Mouse (Mus musculus): ENCODE measurements around the gene Ajm1. TPM values are rescaled to one million over a fixed set of nuclear protein-coding genes. Genes with fewer than 3 reads are reported as not detected.

The Ajm1 gene
- polyA plus RNA-seq, 1 experiment from 2014 or later: 2.2 TPM

GRCm38 (mm10) chr2:25602526-25602925 lies 21.0 kb upstream of the Ajm1 start:
- H3K4me2 ChIP-seq: no peak overlapping the region
- no peak overlapping the region for H3K27ac ChIP-seq
- peaks cover 58% of the 10 kb centered on the region for H3K36me3 ChIP-seq (ENCODE audit: poor library complexity, severe bottlenecking)
- no peak for ATAC-seq
- 94% methylated on average over 5 of the region's 5 CpGs for WGBS
- H3K4me1 ChIP-seq: peaks cover 14% of the 10 kb centered on the region
- no peak overlapping the region for H3K4me3 ChIP-seq
- no peak overlapping the region for H3K9ac ChIP-seq
- no peaks in the 10 kb centered on the region for H3K9me3 ChIP-seq (replicated peaks)
- H3K27me3 ChIP-seq: no peaks in the 10 kb centered on the region

GRCm38 (mm10) chr2:25600037-25600436 lies 18.5 kb upstream of the Ajm1 start:
- Histone ChIP-seq H3K9ac (no peak overlapping the region), H3K27ac (no peak overlapping the region), H3K9me3 (replicated peaks) (no peaks in the 10 kb centered on the region), H3K27me3 (no peaks in the 10 kb centered on the region), H3K4me1 (no peaks in the 10 kb centered on the region), H3K4me3 (no peak overlapping the region), H3K4me2 (no peak overlapping the region), H3K36me3 (ENCODE audit: poor library complexity, severe bottlenecking) (peaks cover 80% of the 10 kb centered on the region)
- WGBS: 92% methylated on average over 2 of the region's 2 CpGs
- no peak for ATAC-seq

- no peak overlapping the region for H3K9ac ChIP-seq
- no peaks in the 10 kb centered on the region for H3K4me1 ChIP-seq
- H3K9me3 ChIP-seq (replicated peaks): no peaks in the 10 kb centered on the region
- no peak for ATAC-seq
- no peak overlapping the region for H3K4me2 ChIP-seq
- H3K27ac ChIP-seq: no peak overlapping the region
- 97% methylated on average over 1 of the region's 1 CpGs for WGBS
- no peak overlapping the region for H3K4me3 ChIP-seq
- H3K36me3 ChIP-seq (ENCODE audit: poor library complexity, severe bottlenecking): peaks cover 88% of the 10 kb centered on the region
- no peaks in the 10 kb centered on the region for H3K27me3 ChIP-seq
Measured at GRCm38 (mm10) chr2:25598749-25599148, 17.2 kb upstream of the Ajm1 start.

- Histone ChIP-seq H3K36me3 (ENCODE audit: poor library complexity, severe bottlenecking) (peaks cover 95% of the 10 kb centered on the region), H3K9me3 (replicated peaks) (no peaks in the 10 kb centered on the region), H3K4me2 (no peak overlapping the region), H3K27ac (no peak overlapping the region), H3K27me3 (no peaks in the 10 kb centered on the region), H3K4me3 (no peak overlapping the region), H3K9ac (no peak overlapping the region), H3K4me1 (no peaks in the 10 kb centered on the region)
- ATAC-seq: no peak
- WGBS: 93% methylated on average over 5 of the region's 5 CpGs
Measured at GRCm38 (mm10) chr2:25596765-25597510, 15.4 kb upstream of the Ajm1 start.

- no peak overlapping the region for H3K4me2 ChIP-seq
- peaks cover 92% of the 10 kb centered on the region for H3K36me3 ChIP-seq (ENCODE audit: poor library complexity, severe bottlenecking)
- ATAC-seq: no peak
- no peaks in the 10 kb centered on the region for H3K9me3 ChIP-seq (replicated peaks)
- no peaks in the 10 kb centered on the region for H3K4me1 ChIP-seq
- no peak overlapping the region for H3K9ac ChIP-seq
- no peaks in the 10 kb centered on the region for H3K27me3 ChIP-seq
- H3K27ac ChIP-seq: no peak overlapping the region
- H3K4me3 ChIP-seq: no peak overlapping the region
- 79% methylated on average over 2 of the region's 2 CpGs for WGBS
Measured at GRCm38 (mm10) chr2:25591863-25592262, 10.3 kb upstream of the Ajm1 start.

- Histone ChIP-seq H3K4me1 (no peaks in the 10 kb centered on the region), H3K27me3 (no peaks in the 10 kb centered on the region), H3K4me2 (no peak overlapping the region), H3K4me3 (no peak overlapping the region), H3K9ac (no peak overlapping the region), H3K36me3 (ENCODE audit: poor library complexity, severe bottlenecking) (peaks cover 96% of the 10 kb centered on the region), H3K9me3 (replicated peaks) (no peaks in the 10 kb centered on the region), H3K27ac (no peak overlapping the region)
- ATAC-seq: no peak
- WGBS: 94% methylated on average over 8 of the region's 8 CpGs
Measured at GRCm38 (mm10) chr2:25588227-25588907, 6.8 kb upstream of the Ajm1 start.

GRCm38 (mm10) chr2:25587290-25587689 lies 5.7 kb upstream of the Ajm1 start:
- Histone ChIP-seq H3K36me3 (ENCODE audit: poor library complexity, severe bottlenecking) (peaks cover 88% of the 10 kb centered on the region), H3K9me3 (replicated peaks) (no peaks in the 10 kb centered on the region)
- 90% methylated on average over 8 of the region's 8 CpGs for WGBS

GRCm38 (mm10) chr2:25585601-25586000 lies 4.0 kb upstream of the Ajm1 start:
- no peak for ATAC-seq
- Histone ChIP-seq H3K4me2 (no peak overlapping the region), H3K4me1 (peaks cover 21% of the 10 kb centered on the region), H3K27ac (no peak overlapping the region), H3K4me3 (no peak overlapping the region), H3K9ac (no peak overlapping the region), H3K36me3 (ENCODE audit: poor library complexity, severe bottlenecking) (peaks cover 71% of the 10 kb centered on the region), H3K9me3 (replicated peaks) (no peaks in the 10 kb centered on the region), H3K27me3 (peaks cover 8% of the 10 kb centered on the region)
- 87% methylated on average over 3 of the region's 3 CpGs for WGBS

More at GRCm38 (mm10) chr2:25587290-25587689, 5.7 kb upstream of the Ajm1 start:
- H3K27me3 ChIP-seq: no peaks in the 10 kb centered on the region
- ATAC-seq: no peak
- peaks cover 6% of the 10 kb centered on the region for H3K4me1 ChIP-seq
- no peak overlapping the region for H3K27ac ChIP-seq
- H3K4me3 ChIP-seq: no peak overlapping the region
- H3K9ac ChIP-seq: no peak overlapping the region
- no peak overlapping the region for H3K4me2 ChIP-seq

GRCm38 (mm10) chr2:25584856-25585255 lies 3.3 kb upstream of the Ajm1 start:
- Histone ChIP-seq H3K27ac (no peak overlapping the region), H3K4me3 (no peak overlapping the region), H3K9me3 (replicated peaks) (no peaks in the 10 kb centered on the region), H3K9ac (no peak overlapping the region), H3K36me3 (ENCODE audit: poor library complexity, severe bottlenecking) (peaks cover 64% of the 10 kb centered on the region), H3K4me2 (no peak overlapping the region), H3K27me3 (peaks cover 15% of the 10 kb centered on the region), H3K4me1 (peaks cover 23% of the 10 kb centered on the region)
- 91% methylated on average over 4 of the region's 4 CpGs for WGBS
- no peak for ATAC-seq

- Histone ChIP-seq H3K27ac (no peak overlapping the region), H3K9ac (no peak overlapping the region), H3K9me3 (replicated peaks) (no peaks in the 10 kb centered on the region), H3K4me1 (peaks cover 28% of the 10 kb centered on the region), H3K36me3 (ENCODE audit: poor library complexity, severe bottlenecking) (peaks cover 57% of the 10 kb centered on the region), H3K4me2 (no peak overlapping the region), H3K27me3 (peaks cover 22% of the 10 kb centered on the region), H3K4me3 (no peak overlapping the region)
- no peak for ATAC-seq
- WGBS: 91% methylated on average over 3 of the region's 3 CpGs
Measured at GRCm38 (mm10) chr2:25584152-25584551, 2.6 kb upstream of the Ajm1 start.

GRCm38 (mm10) chr2:25583571-25583970 lies 2.0 kb upstream of the Ajm1 start:
- WGBS: 76% methylated on average over 4 of the region's 4 CpGs
- Histone ChIP-seq H3K27me3 (peaks cover 28% of the 10 kb centered on the region), H3K27ac (no peak overlapping the region), H3K9me3 (replicated peaks) (no peaks in the 10 kb centered on the region), H3K4me2 (no peak overlapping the region), H3K36me3 (ENCODE audit: poor library complexity, severe bottlenecking) (peaks cover 53% of the 10 kb centered on the region), H3K4me3 (no peak overlapping the region), H3K4me1 (peaks cover 34% of the 10 kb centered on the region), H3K9ac (no peak overlapping the region)
- ATAC-seq: no peak

GRCm38 (mm10) chr2:25583120-25583481 lies 1.5 kb upstream of the Ajm1 start:
- Histone ChIP-seq H3K27ac (no peak overlapping the region), H3K4me3 (no peak overlapping the region), H3K4me2 (no peak overlapping the region), H3K4me1 (peaks cover 38% of the 10 kb centered on the region), H3K27me3 (peaks cover 33% of the 10 kb centered on the region), H3K9me3 (replicated peaks) (no peaks in the 10 kb centered on the region), H3K36me3 (ENCODE audit: poor library complexity, severe bottlenecking) (peaks cover 49% of the 10 kb centered on the region), H3K9ac (no peak overlapping the region)
- ATAC-seq: no peak
- 84% methylated on average over 6 of the region's 6 CpGs for WGBS
